Mouse (Mus musculus) megakaryocyte progenitor cell, adult 5-6 weeks (primary cell): ENCODE data around the gene Rsph14. TPM values are rescaled to one million over a fixed set of nuclear protein-coding genes. Genes with fewer than 3 reads are reported as not detected.
A peak's percentile ranks its signal among the peaks of the same experiment; 100 is the strongest.

Experiments used
- ATAC-seq: replicated peaks from 2 replicates; pipeline ENCODE4 v1.8.0; 2016; ENCODE audit warnings: mild to moderate bottlenecking, moderate TSS enrichment, inconsistent platforms; ENCODE audit not compliant: poor library complexity
- total RNA-seq, 2 experiments: library from RNA; stranded (forward) in 1 of 2; stranded (reverse) in 1 of 2; fragments of 157-497, 149-512 nt in 1 of 2; fragments of 200-1000 nt in 1 of 2; gene quantifications; 2 replicates each; pipeline versions ENCODE4 v1.2.3 to v1.2.4; 2015 to 2017

The Rsph14 gene
- total RNA-seq (2015) (not detected in 2 replicates), total RNA-seq (2017) (0.96 TPM in 1 of 2 replicates, not detected in the other)

GRCm38 (mm10) chr10:75032395-75032794 is at the start of gene Rsph14:
Rsph14 (minus strand) TSS chr10:75032586.
- no peak for ATAC-seq

DNA sequence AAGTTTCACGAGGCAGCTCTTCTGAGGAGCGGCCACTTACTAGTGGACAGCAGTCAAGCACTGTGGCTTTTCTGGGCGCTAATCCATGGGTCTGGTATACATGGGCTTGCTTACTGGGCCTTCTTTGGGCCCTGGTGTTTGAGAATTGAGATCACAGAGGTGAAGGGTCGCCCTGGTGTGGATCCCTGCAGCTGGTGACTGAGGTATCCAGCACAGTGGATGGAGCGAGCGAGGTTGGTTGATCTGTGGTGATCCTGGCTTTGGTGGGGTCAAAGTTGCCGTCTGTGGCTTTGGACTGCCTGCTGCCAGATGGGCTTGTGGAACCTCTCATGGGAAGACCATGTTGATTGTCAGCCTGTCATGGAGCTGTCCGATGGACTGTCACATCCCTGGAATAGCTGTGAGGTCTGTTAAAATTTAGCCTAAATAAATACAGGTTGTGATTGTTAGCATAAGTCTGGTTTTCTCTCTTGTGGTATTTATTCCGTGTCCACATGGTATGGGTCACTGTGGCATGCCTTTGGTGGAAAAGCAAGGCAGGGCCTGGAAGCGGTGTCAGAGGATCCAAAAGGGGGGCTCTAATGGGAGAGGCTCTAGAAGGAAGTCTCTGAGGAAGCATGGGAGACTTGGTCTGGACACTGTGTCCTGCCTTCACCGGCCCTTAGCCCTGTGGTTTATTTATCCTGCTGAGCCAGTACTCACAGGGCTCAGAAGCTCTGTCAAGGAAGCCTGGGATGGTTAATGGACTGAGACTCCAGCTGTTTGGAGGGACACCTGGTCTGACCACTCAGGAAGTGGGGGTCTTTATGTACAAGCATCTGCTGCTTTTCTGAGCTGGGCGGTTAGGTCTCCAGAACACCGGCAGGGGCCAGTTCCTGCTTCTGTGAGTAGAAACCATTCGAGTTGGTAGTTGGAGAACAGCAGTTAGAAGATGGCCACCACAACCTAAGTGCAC is 46.1 kb upstream of the Rsph14 start:
- peak; percentile 85 for ATAC-seq

DNA sequence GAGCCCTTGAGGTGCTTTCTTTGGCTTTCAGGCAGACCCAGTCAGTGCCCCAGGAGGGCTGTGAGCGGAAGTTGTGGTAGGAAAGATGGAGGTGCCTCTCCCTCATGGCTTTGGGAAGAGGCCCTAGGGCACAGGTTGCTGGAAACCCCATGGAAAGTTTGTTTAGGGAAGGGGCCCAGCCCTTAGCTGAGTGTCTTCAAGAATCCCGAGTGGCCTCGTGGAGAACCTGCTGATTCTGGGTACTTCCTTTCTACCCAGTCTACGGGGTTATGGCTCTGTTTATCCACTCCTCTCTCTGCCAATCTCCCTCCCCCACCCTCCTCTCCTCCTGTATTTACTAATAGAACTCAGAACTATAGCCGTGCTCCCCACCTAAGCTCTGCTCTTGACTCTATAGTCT is 43.3 kb upstream of the Rsph14 start:
- no peak for ATAC-seq

- ATAC-seq: no peak
These were observed 38.0 kb upstream of the Rsph14 start for GRCm38 (mm10) chr10:75070281-75070976.

DNA sequence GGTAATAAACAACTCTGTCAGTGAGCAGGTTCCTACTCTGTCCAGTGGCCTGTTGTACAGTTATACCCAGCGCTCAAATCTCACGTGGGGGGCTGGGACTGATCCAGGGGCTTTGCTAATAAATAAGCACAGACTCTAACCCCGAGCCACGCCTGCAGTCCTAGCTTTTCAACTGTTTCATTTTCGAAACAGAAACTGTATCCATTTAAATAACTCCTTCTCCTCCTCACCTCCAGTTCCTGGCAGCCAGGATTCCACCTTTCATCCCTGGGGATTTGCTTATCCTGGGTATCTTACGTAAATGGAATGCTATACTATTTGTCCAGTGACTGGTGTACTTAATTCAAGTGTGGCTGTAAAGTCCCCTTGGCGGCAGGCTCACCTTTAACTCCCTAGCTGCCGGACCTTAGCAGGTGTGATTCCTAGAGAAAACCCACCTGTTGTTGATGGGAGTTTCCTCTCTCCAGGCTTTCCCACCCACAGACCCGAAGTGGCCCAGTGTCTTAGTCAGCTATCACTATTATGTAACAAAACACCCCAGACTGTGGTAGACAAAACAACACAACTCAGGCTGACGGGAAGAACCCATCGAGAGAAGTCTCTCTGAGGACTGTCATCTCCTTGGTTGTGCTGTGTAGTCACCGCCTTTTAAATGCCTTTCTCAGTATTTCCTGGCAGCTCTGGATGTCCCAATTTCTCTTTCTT is 36.4 kb upstream of the Rsph14 start:
- peak; percentile 18; the same call in 1 of the 2 replicates for ATAC-seq

- no peak for ATAC-seq
These were observed 35.7 kb upstream of the Rsph14 start for GRCm38 (mm10) chr10:75068086-75068485.

- no peak for ATAC-seq
These were observed 35.1 kb upstream of the Rsph14 start for GRCm38 (mm10) chr10:75067446-75067845.

DNA sequence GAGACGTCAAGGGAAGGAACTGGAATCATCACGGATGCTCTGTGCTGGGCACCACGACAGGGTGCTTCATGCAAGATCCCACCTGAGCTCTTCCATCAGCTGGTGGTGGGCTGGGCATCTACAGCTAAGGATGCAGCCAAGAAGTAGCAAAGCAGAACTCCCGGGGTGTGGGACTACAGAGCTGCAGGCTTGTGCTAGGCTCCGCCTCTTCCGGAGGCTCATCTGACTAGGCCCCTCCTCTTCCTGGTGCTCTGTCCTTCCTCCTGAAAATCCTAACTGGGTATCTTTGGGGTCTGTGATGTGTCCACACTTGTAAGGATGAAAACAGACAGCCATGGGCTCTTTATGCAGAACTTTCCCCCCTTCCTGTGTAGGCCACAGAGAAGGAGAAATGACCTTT is 33.3 kb upstream of the Rsph14 start:
- peak; percentile 38 for ATAC-seq

- no peak for ATAC-seq
These were observed 31.0 kb upstream of the Rsph14 start for GRCm38 (mm10) chr10:75063301-75063965.

GRCm38 (mm10) chr10:75062621-75063020 is 30.2 kb upstream of the Rsph14 start:
- no peak for ATAC-seq

- no peak for ATAC-seq
These were observed 29.8 kb upstream of the Rsph14 start for GRCm38 (mm10) chr10:75062189-75062561.

DNA sequence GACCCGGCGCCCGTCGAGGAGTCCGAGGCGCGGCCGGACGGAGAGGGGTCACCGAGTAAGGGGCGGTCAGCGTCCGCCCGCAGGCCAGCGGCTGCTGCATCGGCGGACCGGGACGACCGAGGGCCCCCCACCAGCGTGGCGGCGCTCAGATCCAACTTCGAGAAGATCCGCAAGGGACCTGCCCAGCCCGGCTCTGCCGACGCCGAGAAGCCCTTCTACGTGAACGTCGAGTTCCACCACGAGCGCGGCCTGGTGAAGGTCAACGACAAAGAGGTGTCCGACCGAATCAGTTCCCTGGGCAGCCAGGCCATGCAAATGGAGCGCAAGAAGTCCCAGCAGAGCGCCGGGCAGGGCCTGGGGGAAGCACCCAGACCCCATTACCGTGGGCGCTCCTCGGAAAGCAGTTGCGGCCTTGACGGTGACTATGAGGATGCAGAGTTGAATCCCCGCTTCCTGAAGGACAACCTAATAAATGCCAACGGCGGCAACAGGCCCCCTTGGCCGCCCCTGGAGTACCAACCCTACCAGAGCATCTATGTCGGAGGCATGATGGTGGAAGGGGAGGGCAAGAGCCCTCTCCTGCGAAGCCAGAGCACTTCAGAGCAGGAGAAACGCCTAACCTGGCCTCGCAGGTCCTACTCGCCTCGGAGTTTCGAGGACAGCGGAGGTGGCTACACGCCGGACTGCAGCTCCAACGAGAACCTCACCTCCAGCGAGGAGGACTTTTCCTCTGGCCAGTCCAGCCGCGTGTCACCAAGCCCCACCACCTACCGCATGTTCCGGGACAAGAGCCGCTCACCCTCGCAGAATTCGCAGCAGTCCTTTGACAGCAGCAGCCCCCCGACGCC is 29.2 kb upstream of the Rsph14 start:
- ATAC-seq: no peak

- ATAC-seq: no peak
These were observed 28.5 kb upstream of the Rsph14 start for GRCm38 (mm10) chr10:75060843-75061235.

GRCm38 (mm10) chr10:75060217-75060842 is 27.9 kb upstream of the Rsph14 start, which contains the start of gene Bcr:
Bcr (plus strand) TSS chr10:75060592.
- peak; percentile 55 for ATAC-seq

- peak; percentile 53 for ATAC-seq
These were observed 27.0 kb upstream of the Rsph14 start for GRCm38 (mm10) chr10:75059396-75059795.

- no peak for ATAC-seq
These were observed 26.5 kb upstream of the Rsph14 start for GRCm38 (mm10) chr10:75058761-75059395.

GRCm38 (mm10) chr10:75058336-75058735 is 25.9 kb upstream of the Rsph14 start:
- no peak for ATAC-seq

DNA sequence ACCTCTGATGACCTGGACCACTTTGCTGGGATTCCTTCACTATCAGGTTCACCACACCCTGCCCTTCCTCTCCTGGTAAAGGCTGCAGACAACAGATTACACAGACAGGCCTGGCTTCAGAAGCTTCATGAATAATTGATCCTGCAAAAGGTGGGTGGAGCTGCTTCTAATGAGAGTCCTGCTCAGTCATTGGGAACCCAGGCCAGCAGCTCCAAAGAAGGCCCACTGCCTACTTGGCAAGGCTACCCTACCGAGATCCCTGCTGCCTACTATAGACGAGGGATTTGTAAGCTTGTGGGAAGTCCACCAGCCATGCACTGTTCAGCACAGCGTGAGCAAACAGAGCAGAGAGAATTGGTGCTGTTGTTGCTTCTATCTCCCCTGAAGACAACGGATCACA is 23.9 kb upstream of the Rsph14 start:
- 0 out of 2 replicates have a peak, but pooled peaks have one; percentile 9 for ATAC-seq

GRCm38 (mm10) chr10:75055672-75056071 is 23.3 kb upstream of the Rsph14 start:
- peak; percentile 63 for ATAC-seq
